Mouse (Mus musculus): Measurements from ENCODE around the gene Abhd14a.

Abhd14a gene

GRCm38 (mm10) chr9:106451899-106452298 is 4.4 kb upstream of the Abhd14a start:
- no peak for DNase-seq

GRCm38 (mm10) chr9:106451298-106451697 is 3.8 kb upstream of the Abhd14a start:
- no peak for DNase-seq

- peak; percentile 66 for DNase-seq
These were observed 3.2 kb upstream of the Abhd14a start for GRCm38 (mm10) chr9:106450661-106451060.

GRCm38 (mm10) chr9:106449947-106450346 is 2.5 kb upstream of the Abhd14a start:
- no peak for DNase-seq

GRCm38 (mm10) chr9:106448498-106449031 is 1.1 kb upstream of the Abhd14a start:
- peak; percentile 69 for DNase-seq

GRCm38 (mm10) chr9:106447951-106448350 is 473 bp upstream of the Abhd14a start:
- no peak for DNase-seq

GRCm38 (mm10) chr9:106444836-106445235 is 2.6 kb downstream of the Abhd14a start:
- no peak for DNase-seq

- no peak for DNase-seq
These were observed 4.8 kb downstream of the Abhd14a start for GRCm38 (mm10) chr9:106442680-106443079.

- no peak for DNase-seq
These were observed 10.9 kb downstream of the Abhd14a start for GRCm38 (mm10) chr9:106436566-106436965.

- DNase-seq = no peak
These were observed 14.1 kb downstream of the Abhd14a start for GRCm38 (mm10) chr9:106433389-106433788.

- no peak for DNase-seq
These were observed 17.5 kb downstream of the Abhd14a start for GRCm38 (mm10) chr9:106430015-106430264.

GRCm38 (mm10) chr9:106429221-106430014 is 18.1 kb downstream of the Abhd14a start, which contains the start of gene Rpl29:
Rpl29 (plus strand) TSS chr9:106429454.
- peak; percentile 94 for DNase-seq

GRCm38 (mm10) chr9:106428719-106429220 is 18.7 kb downstream of the Abhd14a start:
- no peak for DNase-seq

- DNase-seq = peak; percentile 82
These were observed 25.7 kb downstream of the Abhd14a start for GRCm38 (mm10) chr9:106421865-106422160.

GRCm38 (mm10) chr9:106421033-106421864 is 26.2 kb downstream of the Abhd14a start:
- DNase-seq = no peak

GRCm38 (mm10) chr9:106420608-106421007 is 26.9 kb downstream of the Abhd14a start:
- DNase-seq = peak; percentile 26

- DNase-seq = peak; percentile 71
These were observed 29.4 kb downstream of the Abhd14a start for GRCm38 (mm10) chr9:106417841-106418625.

- no peak for DNase-seq
These were observed 30.7 kb downstream of the Abhd14a start for GRCm38 (mm10) chr9:106416826-106417225.

GRCm38 (mm10) chr9:106413606-106414005 is 33.9 kb downstream of the Abhd14a start:
- DNase-seq = no peak

- DNase-seq = no peak
These were observed 35.3 kb downstream of the Abhd14a start for GRCm38 (mm10) chr9:106412210-106412609.

- DNase-seq = peak; percentile 74
These were observed 35.7 kb downstream of the Abhd14a start for GRCm38 (mm10) chr9:106411729-106412128.

- peak; percentile 82 for DNase-seq
These were observed 36.3 kb downstream of the Abhd14a start for GRCm38 (mm10) chr9:106411091-106411594.
